Mouse (Mus musculus) heart, adult 2 months (tissue): ENCODE data around the gene Ccdc142.

Experiments used
- EP300 ChIP-seq: fragments of 200-500 bp; IDR thresholded peaks from 2 replicates; pipeline ENCODE4 v1.6.1; 2011; ENCODE audit warnings: low read depth, low read length, control low read depth; ENCODE audit not compliant: insufficient read depth
- POLR2A ChIP-seq: fragments of 200-500 bp; IDR thresholded peaks from 2 replicates; pipeline ENCODE4 v1.6.1; 2011; ENCODE audit warnings: mild to moderate bottlenecking, low read depth, low read length, control low read depth; ENCODE audit not compliant: insufficient read depth

DNA sequence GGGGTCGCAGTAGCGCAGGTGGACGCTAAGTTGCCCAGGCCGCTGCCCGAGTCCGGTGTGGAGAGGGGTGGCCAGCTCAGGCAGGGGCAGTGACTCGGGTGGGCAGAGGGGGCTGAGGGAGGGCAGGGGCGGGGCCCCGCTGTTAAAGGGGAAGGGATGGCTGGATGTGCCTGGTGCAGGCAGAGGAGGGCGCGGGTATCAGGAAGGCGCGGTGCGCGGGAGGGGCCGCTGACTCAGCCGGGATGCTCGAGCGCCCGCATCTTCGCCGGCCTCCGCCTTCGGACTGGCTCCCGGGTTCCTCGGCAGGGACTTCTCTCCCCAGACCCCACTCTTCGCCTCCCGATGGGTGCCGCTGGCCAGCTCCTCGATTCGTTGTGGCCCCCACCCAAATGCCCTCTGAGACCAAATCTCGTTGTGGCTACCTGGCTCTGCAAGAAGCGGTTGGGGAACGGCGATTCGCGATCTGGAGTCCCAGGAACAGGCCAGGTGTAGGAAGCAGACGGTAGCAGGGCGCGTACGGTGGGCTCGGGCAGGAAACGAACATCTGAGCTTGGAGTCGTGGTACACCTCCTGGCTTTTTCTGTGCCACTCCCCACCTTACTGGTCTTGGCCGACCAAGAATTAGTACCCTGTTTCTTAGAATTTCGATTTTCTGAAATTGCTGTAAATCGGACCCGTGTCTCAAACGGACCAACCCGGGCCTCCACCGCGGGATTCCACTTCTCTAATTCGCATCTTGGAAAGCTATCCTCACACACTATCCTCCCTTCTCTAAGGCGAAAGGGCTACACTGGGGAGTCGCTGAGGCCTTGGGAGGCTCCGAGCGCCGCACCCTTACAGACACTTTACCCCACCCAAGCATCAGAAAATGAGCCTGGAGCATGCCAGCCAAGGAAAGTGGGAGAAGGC is 30.8 kb upstream of the Ccdc142 start:
- no peak for TF ChIP-seq EP300
- no peak for TF ChIP-seq POLR2A
